In genomic region chr16:78594154-78594553, GRCm38 (mm10) we compare ENCODE assay signal across 21 mouse cellular contexts.
"Had no signal": no experiment of that assay in that cellular context is flagged by ENCODE, and none has a peak within 500 bp of the region (broad histone marks: within the 10 kb centered on the region; RNA-seq: fewer than 3 reads in every experiment).

No protein-coding gene starts in this region.

- H3K4me3 ChIP-seq: heart, embryonic 10.5 days; heart, embryonic 12.5 days; hindbrain, embryonic 13.5 days; hindbrain, embryonic 15.5 days; kidney, embryonic 15.5 days; limb, embryonic 13.5 days; limb, embryonic 15.5 days had no signal

- H3K9me3 ChIP-seq: heart, embryonic 10.5 days; heart, embryonic 12.5 days; hindbrain, embryonic 13.5 days; hindbrain, embryonic 15.5 days; kidney, embryonic 15.5 days; limb, embryonic 13.5 days; limb, embryonic 15.5 days had no signal

- ATAC-seq: forebrain, postnatal 0 days; hindbrain, postnatal 0 days; intestine, embryonic 16.5 days had no signal

- H3K9ac ChIP-seq: forebrain, postnatal 0 days; heart, embryonic 12.5 days; hindbrain, embryonic 13.5 days; hindbrain, embryonic 15.5 days; kidney, embryonic 15.5 days; limb, embryonic 13.5 days; limb, embryonic 15.5 days had no signal

- H3K27ac ChIP-seq: heart, embryonic 10.5 days; hindbrain, embryonic 13.5 days; hindbrain, embryonic 15.5 days; hindbrain, postnatal 0 days; kidney, embryonic 15.5 days; kidney, postnatal 0 days; limb, embryonic 13.5 days; limb, embryonic 15.5 days had no signal

- H3K4me2 ChIP-seq: heart, embryonic 12.5 days; hindbrain, embryonic 13.5 days; hindbrain, embryonic 15.5 days; kidney, embryonic 15.5 days; limb, embryonic 13.5 days; limb, embryonic 15.5 days had no signal

- DNase-seq: forebrain, postnatal 0 days; gastrocnemius, postnatal 14 days; gastrocnemius, postnatal 36 days; heart, postnatal 36 days; kidney, adult 18-20 months; kidney, adult 9 months; kidney, postnatal 14 days; kidney, postnatal 36 days; layer of hippocampus, adult 9-11 months; layer of hippocampus, postnatal 36 days; left cerebral cortex, postnatal 4 days had no signal

- H3K36me3 ChIP-seq: heart, embryonic 10.5 days; heart, embryonic 12.5 days; hindbrain, embryonic 13.5 days; hindbrain, embryonic 15.5 days; kidney, embryonic 15.5 days; limb, embryonic 13.5 days; limb, embryonic 15.5 days had no signal

- H3K27me3 ChIP-seq: heart, embryonic 12.5 days; hindbrain, embryonic 13.5 days; hindbrain, embryonic 15.5 days; kidney, embryonic 15.5 days; limb, embryonic 13.5 days; limb, embryonic 15.5 days had no signal

- H3K4me1 ChIP-seq: heart, embryonic 10.5 days; heart, embryonic 12.5 days; hindbrain, embryonic 13.5 days; hindbrain, embryonic 15.5 days; kidney, embryonic 15.5 days; limb, embryonic 13.5 days; limb, embryonic 15.5 days had no signal
